Mouse (Mus musculus) embryonic facial prominence, embryonic 12.5 days (tissue): ENCODE data around the gene Crisp1. TPM values are rescaled to one million over a fixed set of nuclear protein-coding genes. Genes with fewer than 3 reads are reported as not detected.

ENCODE experiments used
- ATAC-seq: fragments of 200-750 bp; cut with Nextera tagmentation; 2 replicates; pipeline ENCODE4 v1.8.0; 2017; ENCODE audit not compliant: insufficient number of reproducible peaks, insufficient read depth, low FRiP score, low TSS enrichment
- H3K27ac ChIP-seq: fragments of 300-500 bp; sonication (generic); 2 replicates; pipeline ENCODE4 v1.5.1; 2016; ENCODE audit warnings: mild to moderate bottlenecking
- H3K27me3 ChIP-seq: fragments of 300-500 bp; sonication (generic); 2 replicates; pipeline ENCODE4 v1.6.1; 2016; ENCODE audit warnings: mild to moderate bottlenecking, moderate library complexity
- H3K36me3 ChIP-seq: fragments of 300-500 bp; sonication (generic); 2 replicates; pipeline ENCODE4 v1.6.1; 2016; ENCODE audit warnings: mild to moderate bottlenecking
- H3K4me1 ChIP-seq: fragments of 300-500 bp; sonication (generic); 2 replicates; pipeline ENCODE4 v1.6.1; 2016
- H3K4me2 ChIP-seq: fragments of 300-500 bp; sonication (generic); replicated peaks from 2 replicates; pipeline ENCODE4 v1.6.1; 2016; ENCODE audit warnings: mild to moderate bottlenecking, moderate library complexity
- H3K4me3 ChIP-seq: fragments of 300-500 bp; sonication (generic); 2 replicates; pipeline ENCODE4 v1.5.1; 2016; ENCODE audit warnings: mild to moderate bottlenecking
- H3K9ac ChIP-seq: fragments of 300-500 bp; sonication (generic); 2 replicates; pipeline ENCODE4 v1.6.1; 2016; ENCODE audit warnings: mild to moderate bottlenecking, moderate library complexity
- H3K9me3 ChIP-seq: fragments of 300-500 bp; sonication (generic); 2 replicates; pipeline ENCODE4 v1.6.1; 2016; ENCODE audit warnings: mild to moderate bottlenecking, moderate library complexity
- WGBS: fragments of 180-500 bp; shearing (Covaris S2); methylation state at CpG from one replicate; pipeline ENCODE4 v1.1.7; 2016; 5-methylcytosine and 5-hydroxymethylcytosine counted together
- polyA plus RNA-seq: library from polyadenylated mRNA; unstranded; fragments of >200 nt; fragmentation: Nextera tagmentation; extraction: Ambion mirVana; gene quantifications from 2 replicates; pipeline ENCODE4 v1.2.1, GENCODE M21; 2016

The Crisp1 gene
- 0.37 TPM in 1 of 2 replicates, not detected in the other for polyA plus RNA-seq

DNA sequence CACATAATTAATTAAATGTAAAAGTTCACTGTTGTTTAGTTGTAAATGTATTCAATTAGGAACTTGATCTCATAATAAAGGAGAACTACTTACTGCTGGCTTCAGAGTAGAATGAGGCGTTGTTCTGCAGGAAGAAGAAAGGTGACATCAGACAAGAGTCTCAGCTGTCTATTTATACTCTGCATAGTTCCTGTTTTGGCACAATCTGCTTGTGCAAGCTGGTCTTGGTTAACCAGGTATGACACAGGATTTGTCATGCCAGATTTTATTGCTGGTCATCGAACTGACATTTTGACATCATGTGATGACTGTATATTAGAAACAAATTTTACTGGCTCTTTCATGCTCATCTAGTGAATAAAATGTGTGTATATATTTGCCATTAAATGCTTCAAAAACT is at the start of gene Crisp1:
Gene Crisp1, minus strand, starts transcription at position 146 of the 400 bp plus-strand sequence.
- WGBS: 65% methylated on average over 2 of the region's 2 CpGs
- no peak for ATAC-seq

DNA sequence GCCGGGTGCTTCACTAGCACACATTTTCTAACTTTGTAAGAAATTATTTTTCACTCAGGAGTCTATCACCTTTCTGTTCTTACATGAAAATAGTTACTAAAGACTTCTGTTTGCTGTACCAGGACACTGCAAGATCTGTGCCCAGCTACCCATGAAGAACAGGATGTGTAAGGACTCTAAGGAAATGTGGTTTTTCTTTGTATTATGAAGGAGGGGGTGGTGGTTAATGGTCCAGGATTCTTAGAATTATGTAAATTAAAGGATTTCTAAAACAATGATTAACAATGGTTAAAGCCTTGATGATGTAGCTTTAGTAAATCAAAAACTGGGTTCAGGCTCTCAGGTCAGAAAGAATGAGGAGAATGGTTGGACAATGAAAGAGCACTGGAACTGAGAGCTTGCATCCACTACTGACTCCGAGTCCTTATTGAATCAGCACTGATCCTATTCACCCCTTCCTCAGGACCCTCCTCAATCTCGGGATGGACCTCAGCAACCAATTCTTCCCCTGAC is 23.5 kb upstream of the Crisp1 start:
- 66% methylated on average over 3 of the region's 3 CpGs for WGBS
- Histone ChIP-seq H3K27ac (no peak overlapping the region), H3K4me2 (no peak overlapping the region)

More for the DNA sequence above, at the start of gene Crisp1:
- H3K36me3 ChIP-seq: no peaks in the 10 kb centered on the region
- no peak within 1 kb of the TSS for H3K9ac ChIP-seq
- H3K9me3 ChIP-seq: no peaks in the 10 kb centered on the region
- H3K27ac ChIP-seq: no peak within 1 kb of the TSS
- no peaks in the 10 kb centered on the region for H3K4me1 ChIP-seq
- H3K27me3 ChIP-seq: no peaks in the 10 kb centered on the region
- no peak within 1 kb of the TSS for H3K4me2 ChIP-seq
- H3K4me3 ChIP-seq: no peak within 1 kb of the TSS

DNA sequence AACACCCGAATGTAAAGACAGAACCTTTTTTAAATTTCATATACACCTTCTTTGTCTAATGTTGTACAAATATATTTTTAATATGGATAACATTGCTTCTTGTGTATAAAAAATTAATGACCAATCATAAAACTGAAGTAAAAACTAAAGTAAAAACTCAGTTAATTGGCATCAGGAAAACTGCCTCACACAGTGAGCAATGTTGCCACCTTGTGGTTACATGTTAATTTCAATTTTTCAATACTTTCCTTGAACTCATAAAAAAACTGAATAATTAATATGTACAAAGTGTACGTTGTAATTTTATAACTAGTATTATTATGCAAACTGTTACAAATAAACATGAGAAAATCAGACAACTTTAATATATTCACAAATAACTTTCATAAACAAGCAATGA is 33.6 kb downstream of the Crisp1 start:
- no peaks in the 10 kb centered on the region for H3K4me1 ChIP-seq
- 73% methylated on average over 2 of the region's 2 CpGs for WGBS
- no peak for ATAC-seq

More for the DNA sequence above, 23.5 kb upstream of the Crisp1 start:
- no peak overlapping the region for H3K9ac ChIP-seq
- no peaks in the 10 kb centered on the region for H3K36me3 ChIP-seq
- no peaks in the 10 kb centered on the region for H3K9me3 ChIP-seq
- H3K4me3 ChIP-seq: no peak overlapping the region
- H3K4me1 ChIP-seq: no peaks in the 10 kb centered on the region
- no peak for ATAC-seq
- no peaks in the 10 kb centered on the region for H3K27me3 ChIP-seq

DNA sequence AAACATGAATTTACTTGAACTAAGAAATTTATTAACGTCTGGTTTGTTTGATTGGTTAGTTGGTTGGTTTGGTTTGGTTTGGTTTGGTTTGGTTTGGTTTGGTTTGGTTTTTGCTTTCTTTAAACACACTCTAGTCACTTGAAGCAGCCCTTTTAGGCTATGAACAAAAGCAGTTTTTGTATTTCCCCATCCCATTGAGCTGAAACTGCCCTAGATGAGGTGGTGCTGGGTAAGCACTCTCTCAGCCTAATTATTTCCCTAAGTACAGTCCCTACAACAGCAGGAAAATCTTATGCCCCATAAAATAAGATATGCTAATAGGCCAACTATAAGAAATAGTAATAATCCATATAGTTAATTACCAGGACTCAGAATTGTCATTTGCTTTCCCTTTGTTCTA is 43.5 kb downstream of the Crisp1 start:
- H3K27me3 ChIP-seq: no peaks in the 10 kb centered on the region
- H3K4me2 ChIP-seq: no peak overlapping the region
- no peak overlapping the region for H3K27ac ChIP-seq
- H3K9ac ChIP-seq: no peak overlapping the region
- H3K36me3 ChIP-seq: no peaks in the 10 kb centered on the region
- no peaks in the 10 kb centered on the region for H3K4me1 ChIP-seq
- no peaks in the 10 kb centered on the region for H3K9me3 ChIP-seq
- no peak overlapping the region for H3K4me3 ChIP-seq
- no peak for ATAC-seq
- 77% methylated on average over 1 of the region's 1 CpGs for WGBS

More for the DNA sequence above, 33.6 kb downstream of the Crisp1 start:
- Histone ChIP-seq H3K4me2 (no peak overlapping the region), H3K9me3 (no peaks in the 10 kb centered on the region), H3K36me3 (no peaks in the 10 kb centered on the region), H3K9ac (no peak overlapping the region), H3K27me3 (no peaks in the 10 kb centered on the region), H3K27ac (no peak overlapping the region), H3K4me3 (no peak overlapping the region)

DNA sequence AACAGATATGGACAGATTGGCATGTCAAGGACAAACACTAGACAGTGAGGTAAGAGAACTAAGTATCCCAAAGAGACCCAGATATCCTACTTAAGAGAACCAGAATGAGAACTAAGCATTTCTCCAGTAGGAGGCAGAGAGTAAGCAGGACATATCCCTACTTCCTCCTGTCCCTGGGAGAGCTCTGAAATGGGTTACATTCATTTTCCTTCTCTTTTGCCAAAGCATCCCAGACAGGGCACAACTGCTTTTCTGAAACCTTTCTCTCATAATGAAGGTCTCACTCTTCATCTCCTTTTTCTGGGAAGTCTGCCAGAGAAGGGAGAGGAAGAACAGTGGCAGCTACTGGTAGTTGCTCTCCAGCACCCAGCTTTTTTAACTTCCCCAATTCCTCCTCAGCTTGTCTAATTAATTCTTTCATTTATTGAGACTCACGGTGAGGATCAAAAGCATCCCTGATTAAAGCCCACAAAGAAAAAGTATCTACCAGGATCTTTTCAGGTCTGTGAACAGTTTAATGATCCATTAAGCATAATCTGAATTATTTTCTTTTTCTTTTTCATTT is 44.0 kb downstream of the Crisp1 start:
- ATAC-seq: no peak
- Histone ChIP-seq H3K4me3 (no peak overlapping the region), H3K27ac (no peak overlapping the region)

DNA sequence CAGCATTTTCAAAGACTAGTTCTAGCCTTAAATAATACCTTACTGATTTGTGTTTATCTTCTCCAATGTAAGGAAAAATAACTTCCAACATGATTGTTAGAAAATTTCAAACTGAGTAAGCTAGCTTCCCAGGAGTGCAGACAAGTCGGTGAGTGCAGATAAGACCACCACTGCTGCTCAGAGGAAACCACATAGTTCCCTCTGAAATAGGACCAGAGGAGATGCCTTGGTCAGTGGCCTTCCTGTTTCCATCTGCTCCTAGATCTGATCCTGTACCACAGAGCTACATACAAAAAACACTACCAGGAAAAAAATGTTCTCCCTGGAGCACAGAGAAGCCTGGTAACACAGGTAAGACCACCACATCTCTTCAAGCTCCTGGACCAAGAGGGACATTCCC is 66.5 kb downstream of the Crisp1 start:
- WGBS: 77% methylated on average over 1 of the region's 1 CpGs
- Histone ChIP-seq H3K9ac (no peak overlapping the region), H3K27ac (no peak overlapping the region), H3K4me3 (no peak overlapping the region), H3K27me3 (no peaks in the 10 kb centered on the region), H3K9me3 (no peaks in the 10 kb centered on the region), H3K36me3 (no peaks in the 10 kb centered on the region), H3K4me2 (no peak overlapping the region), H3K4me1 (no peaks in the 10 kb centered on the region)
- ATAC-seq: no peak

More for the DNA sequence above, 44.0 kb downstream of the Crisp1 start:
- 64% methylated on average over 1 of the region's 1 CpGs for WGBS
- H3K27me3 ChIP-seq: no peaks in the 10 kb centered on the region
- H3K9ac ChIP-seq: no peak overlapping the region
- no peaks in the 10 kb centered on the region for H3K36me3 ChIP-seq
- H3K4me2 ChIP-seq: no peak overlapping the region
- H3K4me1 ChIP-seq: no peaks in the 10 kb centered on the region
- no peaks in the 10 kb centered on the region for H3K9me3 ChIP-seq

Other genes with a start within 250 kb of the Crisp1 start
- gene AC192777.2, start 223.8 kb downstream of the Crisp1 start, polyA plus RNA-seq: not detected in 2 replicates
- gene Pgk2, start 110.6 kb downstream of the Crisp1 start, polyA plus RNA-seq: not detected in 2 replicates
- not detected in 2 replicates for gene Crisp3, start 76.9 kb downstream of the Crisp1 start, polyA plus RNA-seq
- not detected in 2 replicates for gene Esp8, start 200.8 kb upstream of the Crisp1 start, polyA plus RNA-seq
- gene Esp6, start 242.3 kb upstream of the Crisp1 start, polyA plus RNA-seq: not detected in 2 replicates